Mouse (Mus musculus) thymus, postnatal 4 days (tissue): ENCODE results near the gene 4933424G06Rik.
A peak's percentile ranks its signal among the peaks of the same experiment; 100 is the strongest.
"Not testable (repeated sequence)": the region's sequence is repeated elsewhere in the genome, so short reads cannot be mapped to it uniquely, and the experiment has no call there.

ENCODE experiments used
- DNase-seq: peaks from one replicate; pipeline ENCODE4 v3.0.0; 2021

Gene 4933424G06Rik

GRCm38 (mm10) chr1:36709854-36710280, at the start of gene 4933424G06Rik:
4933424G06Rik (plus strand) TSS chr1:36710149.
- DNase-seq, result peak; percentile 99

GRCm38 (mm10) chr1:36664457-36664856, 45.5 kb upstream of the 4933424G06Rik start:
- no peak for DNase-seq

- DNase-seq, result no peak
Measured at GRCm38 (mm10) chr1:36665165-36665723, 44.7 kb upstream of the 4933424G06Rik start.

GRCm38 (mm10) chr1:36665934-36666333, 44.0 kb upstream of the 4933424G06Rik start:
- no peak for DNase-seq

GRCm38 (mm10) chr1:36668007-36668406, 41.9 kb upstream of the 4933424G06Rik start:
- DNase-seq, result not testable (repeated sequence)

- no peak for DNase-seq
Measured at GRCm38 (mm10) chr1:36670256-36670655, 39.7 kb upstream of the 4933424G06Rik start.

GRCm38 (mm10) chr1:36671260-36671659, 38.7 kb upstream of the 4933424G06Rik start:
- DNase-seq, result no peak

GRCm38 (mm10) chr1:36672648-36673350, 37.1 kb upstream of the 4933424G06Rik start:
- no peak for DNase-seq

GRCm38 (mm10) chr1:36674936-36675335, 35.0 kb upstream of the 4933424G06Rik start:
- no peak for DNase-seq

- DNase-seq, result no peak
Measured at GRCm38 (mm10) chr1:36680893-36681292, 29.1 kb upstream of the 4933424G06Rik start.

- DNase-seq, result no peak
Measured at GRCm38 (mm10) chr1:36682620-36683355, 27.2 kb upstream of the 4933424G06Rik start, which contains the start of gene Fam178b. Fam178b (minus strand) TSS chr1:36683183.

- peak; percentile 82 for DNase-seq
Measured at GRCm38 (mm10) chr1:36683810-36684467, 26.0 kb upstream of the 4933424G06Rik start.

- DNase-seq, result peak; percentile 42
Measured at GRCm38 (mm10) chr1:36690671-36691235, 19.2 kb upstream of the 4933424G06Rik start.

- DNase-seq, result peak; percentile 98
Measured at GRCm38 (mm10) chr1:36691271-36692155, 18.4 kb upstream of the 4933424G06Rik start, which contains the start of gene Cox5b. Cox5b (plus strand) TSS chr1:36691449.

- DNase-seq, result no peak
Measured at GRCm38 (mm10) chr1:36694871-36695270, 15.1 kb upstream of the 4933424G06Rik start.

GRCm38 (mm10) chr1:36696411-36696810, 13.5 kb upstream of the 4933424G06Rik start:
- no peak for DNase-seq

- DNase-seq, result no peak
Measured at GRCm38 (mm10) chr1:36697030-36697429, 12.9 kb upstream of the 4933424G06Rik start.

GRCm38 (mm10) chr1:36707166-36707565, 2.8 kb upstream of the 4933424G06Rik start:
- no peak for DNase-seq

- no peak for DNase-seq
Measured at GRCm38 (mm10) chr1:36707797-36708196, 2.2 kb upstream of the 4933424G06Rik start.

- no peak for DNase-seq
Measured at GRCm38 (mm10) chr1:36708626-36709025, 1.3 kb upstream of the 4933424G06Rik start.

GRCm38 (mm10) chr1:36709055-36709853, 695 bp upstream of the 4933424G06Rik start:
- DNase-seq, result peak; percentile 73
